Mouse (Mus musculus) cerebellum, adult 2 months (tissue): ENCODE data around the gene Odf3l2.

Experiments
- CTCF ChIP-seq: fragments of 200-500 bp; IDR thresholded peaks from 2 replicates; pipeline ENCODE4 v1.5.1; 2011; ENCODE audit warnings: low read depth, mild to moderate bottlenecking, control low read depth, low read length, moderate library complexity, borderline replicate concordance; ENCODE audit not compliant: insufficient read depth
- POLR2A ChIP-seq: fragments of 200-500 bp; IDR thresholded peaks from 2 replicates; pipeline ENCODE4 v1.6.1; 2011; ENCODE audit warnings: low read length, control low read depth, borderline replicate concordance; ENCODE audit not compliant: insufficient read depth

DNA sequence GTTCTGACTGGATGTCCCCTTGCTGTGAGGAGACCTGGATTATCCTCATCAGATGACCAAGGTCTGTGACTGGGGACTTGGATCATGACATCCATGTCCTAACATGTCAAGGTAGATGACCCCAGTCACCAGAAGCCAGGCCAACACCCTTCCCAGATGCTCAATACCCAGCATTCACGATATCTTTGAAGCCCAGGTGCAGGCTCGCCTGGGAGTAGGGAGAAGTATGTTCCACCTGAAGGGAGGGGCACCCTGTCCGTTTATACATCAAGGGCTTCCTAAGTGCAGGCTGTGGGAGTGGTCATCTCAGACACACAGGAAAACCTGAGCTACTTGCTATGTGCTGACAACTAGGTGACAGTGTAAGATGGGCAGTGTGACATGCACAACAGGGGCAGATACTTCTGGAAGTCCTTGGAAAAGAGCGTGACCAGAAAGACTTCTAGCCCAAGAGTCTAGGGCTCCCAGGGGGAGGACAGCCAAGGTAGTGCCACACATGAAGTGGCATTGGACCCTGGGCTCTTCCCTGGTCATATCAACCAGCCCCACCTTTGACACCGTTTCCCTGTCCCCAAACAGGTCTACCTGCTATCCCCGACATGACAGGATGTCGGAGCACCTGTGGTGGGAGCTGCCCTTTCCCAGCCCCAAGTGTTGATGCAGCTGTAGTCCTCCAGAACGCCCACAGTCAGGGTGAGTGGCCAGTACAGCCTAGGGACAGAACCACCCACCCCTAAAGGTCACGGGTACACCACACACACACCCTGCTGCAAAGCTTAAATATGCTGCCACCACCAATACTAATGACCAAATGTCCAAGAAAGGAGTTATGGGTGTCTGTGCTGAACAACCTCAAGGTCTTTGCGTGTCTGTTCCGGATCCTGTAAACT lies 35.3 kb upstream of the Odf3l2 start:
- TF ChIP-seq CTCF (no peak), POLR2A (no peak)
